ENCODE assay signal across 8 mouse cellular contexts in the genomic region with DNA sequence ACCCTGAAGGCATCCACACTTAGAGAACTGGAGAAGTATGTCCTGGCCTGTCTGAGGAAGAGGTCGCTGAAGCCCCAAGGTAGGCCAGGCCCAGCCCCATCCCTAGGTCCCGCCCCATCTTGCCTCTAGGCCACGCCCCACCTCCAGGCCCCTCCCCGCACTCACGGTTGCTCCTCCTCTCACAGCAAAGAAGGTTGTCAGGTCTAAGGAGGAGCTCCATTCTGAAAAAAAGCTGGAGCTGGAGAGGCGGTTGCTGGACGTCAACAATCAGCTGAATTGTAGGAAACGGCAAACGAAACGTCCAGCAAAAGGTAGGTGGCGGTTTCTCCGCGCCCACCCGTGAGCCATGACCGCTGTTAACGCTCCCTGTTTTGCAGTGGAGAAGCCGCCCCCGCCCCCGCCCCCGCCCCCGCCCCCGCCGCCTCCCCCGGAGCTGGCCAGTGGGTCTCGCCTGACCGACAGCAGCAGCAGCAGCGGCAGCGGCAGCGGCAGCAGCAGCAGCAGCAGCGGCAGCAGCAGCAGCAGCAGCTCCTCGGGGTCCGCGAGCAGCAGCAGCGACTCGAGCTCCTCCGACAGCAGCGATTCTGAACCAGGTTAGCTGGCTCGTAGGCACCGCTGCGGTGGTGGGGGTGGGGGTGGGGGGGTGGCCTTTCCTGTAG. TPM values are rescaled to one million over a fixed set of nuclear protein-coding genes. Genes with fewer than 3 reads are reported as not detected.
DNase-seq lines count a peak whose midpoint lies in the region; ATAC-seq and TF ChIP-seq lines count a peak whose summit lies in the region.

No protein-coding gene starts in this region.

- no peak for TF ChIP-seq POLR2A in MEL (IDR thresholded peaks at IDR 0.05; ENCODE audit: control insufficient read depth in 1 of 2, insufficient read depth in 1 of 2, low read depth in 1 of 2, low read length in 2 of 2, poor library complexity in 1 of 2)
- peak; percentile 57; the same call in 1 of the 2 replicates for TF ChIP-seq POLR2A in cerebellum, adult 2 months (IDR thresholded peaks at IDR 0.05; ENCODE audit: borderline replicate concordance, insufficient read depth, low read length)

- no peak for TF ChIP-seq EP300 in MEL (IDR thresholded peaks at IDR 0.05; ENCODE audit: low read depth in 1 of 2, low read length in 2 of 2)

- peak overlapping the region; percentile 53 for H3K4me2 ChIP-seq in forebrain, postnatal 0 days (ENCODE audit: low read depth)
- peak overlapping the region; percentile 57 for H3K4me2 ChIP-seq in lung, embryonic 15.5 days

- no peaks in the 10 kb centered on the region for H3K4me1 ChIP-seq in MEL (ENCODE audit: control insufficient read depth in 1 of 2, insufficient read depth in 2 of 2, low read length in 2 of 2)
- peaks cover 3% of the 10 kb centered on the region for H3K4me1 ChIP-seq in cerebellum, adult 2 months (ENCODE audit: control insufficient read depth, insufficient read depth, low read length)
- no peaks in the 10 kb centered on the region for H3K4me1 ChIP-seq in forebrain, postnatal 0 days (ENCODE audit: insufficient read depth)
- H3K4me1 ChIP-seq in lung, embryonic 15.5 days, result peaks cover 10% of the 10 kb centered on the region

- no peak overlapping the region for H3K9ac ChIP-seq in MEL (ENCODE audit: control insufficient read depth, low read depth, low read length, poor library complexity, severe bottlenecking)
- peak overlapping the region; percentile 55 for H3K9ac ChIP-seq in forebrain, postnatal 0 days
- H3K9ac ChIP-seq in lung, embryonic 15.5 days, result peak overlapping the region; percentile 53

- ATAC-seq in forebrain, postnatal 0 days, result peak; percentile 95
- peak; percentile 96 for ATAC-seq in lung, embryonic 15.5 days (ENCODE audit: borderline replicate concordance, extremely low read depth, low FRiP score, low TSS enrichment)

- no peaks in the 10 kb centered on the region for H3K9me3 ChIP-seq in MEL (replicated peaks; ENCODE audit: insufficient read depth, low read length)
- H3K9me3 ChIP-seq in forebrain, postnatal 0 days (ENCODE audit: low read length), result no peaks in the 10 kb centered on the region
- H3K9me3 ChIP-seq in lung, embryonic 15.5 days, result no peaks in the 10 kb centered on the region

- H3K27ac ChIP-seq in MEL (ENCODE audit: control insufficient read depth, low read depth, low read length), result no peak overlapping the region
- no peak overlapping the region for H3K27ac ChIP-seq in cerebellum, adult 2 months (ENCODE audit: insufficient read depth, low read length)
- peak overlapping the region; percentile 76 for H3K27ac ChIP-seq in forebrain, postnatal 0 days (ENCODE audit: low read depth, low read length)
- peak overlapping the region; percentile 70 for H3K27ac ChIP-seq in lung, embryonic 15.5 days

- TF ChIP-seq RAD21 in MEL (IDR thresholded peaks at IDR 0.05; ENCODE audit: low read depth, low read length), result no peak

- DNase-seq in MEL (ENCODE audit: low read depth, low spot score), result peak; percentile 76
- peak; percentile 89 to 91 for DNase-seq in cerebellum, adult 2 months
- peak; percentile 80 for DNase-seq in forebrain, postnatal 0 days
- DNase-seq in heart, postnatal 4 days, result peak; percentile 93
- DNase-seq in layer of hippocampus, adult 8-10 months (ENCODE audit: low spot score in 2 of 2), result peak; percentile 83 to 86
- peak; percentile 83 for DNase-seq in ovary, adult 18-20 months (ENCODE audit: low spot score)
- DNase-seq in thymus, postnatal 0 days (ENCODE audit: low spot score), result peak; percentile 90

- WGBS in cerebellum, adult 2 months, result 2% methylated on average over 31 of the region's 40 CpGs
- WGBS in forebrain, postnatal 0 days, result under 1% methylated on average over 28 of the region's 40 CpGs
- 1% methylated on average over 32 of the region's 40 CpGs for WGBS in lung, embryonic 15.5 days

- no peaks in the 10 kb centered on the region; a peak in 1 of 4 replicates for H3K36me3 ChIP-seq in MEL (ENCODE audit: control insufficient read depth in 1 of 2, insufficient read depth in 2 of 2, low read length in 2 of 2)
- H3K36me3 ChIP-seq in forebrain, postnatal 0 days (ENCODE audit: insufficient read depth), result no peaks in the 10 kb centered on the region
- no peaks in the 10 kb centered on the region for H3K36me3 ChIP-seq in lung, embryonic 15.5 days

- no peaks in the 10 kb centered on the region; a peak in 1 of 4 replicates for H3K27me3 ChIP-seq in MEL (ENCODE audit: control insufficient read depth in 1 of 2, insufficient read depth in 2 of 2, low read length in 2 of 2)
- H3K27me3 ChIP-seq in cerebellum, adult 2 months (ENCODE audit: control insufficient read depth, insufficient read depth, low read length), result no peaks in the 10 kb centered on the region
- no peaks in the 10 kb centered on the region for H3K27me3 ChIP-seq in forebrain, postnatal 0 days (ENCODE audit: insufficient read depth, low read length)
- no peaks in the 10 kb centered on the region for H3K27me3 ChIP-seq in lung, embryonic 15.5 days

- H3K79me2 ChIP-seq in MEL (ENCODE audit: control insufficient read depth, insufficient read depth, low read length, poor library complexity), result no peaks in the 10 kb centered on the region

- H3K4me3 ChIP-seq in MEL (ENCODE audit: control insufficient read depth in 1 of 2, insufficient read depth in 1 of 2, low read depth in 2 of 2, low read length in 2 of 2), result peak overlapping the region; percentile 53 to 79
- peak overlapping the region; percentile 91 for H3K4me3 ChIP-seq in cerebellum, adult 2 months (replicated peaks; ENCODE audit: insufficient read depth, low read depth, low read length)
- H3K4me3 ChIP-seq in forebrain, postnatal 0 days (ENCODE audit: low read depth, low read length), result peak overlapping the region; percentile 60
- peak overlapping the region; percentile 58 for H3K4me3 ChIP-seq in lung, embryonic 15.5 days

- TF ChIP-seq CTCF in MEL (IDR thresholded peaks at IDR 0.05 in 2 of 3, conservative IDR thresholded peaks at IDR 0.05 in 1 of 3; ENCODE audit: control insufficient read depth in 1 of 3, insufficient read depth in 1 of 3, low read depth in 2 of 3, low read length in 3 of 3, poor library complexity in 1 of 3, severe bottlenecking in 1 of 3), result no peak
- TF ChIP-seq CTCF in cerebellum, adult 2 months (IDR thresholded peaks at IDR 0.05; ENCODE audit: borderline replicate concordance, insufficient read depth, low read depth, low read length), result no peak
- no peak for TF ChIP-seq CTCF in forebrain, postnatal 0 days (IDR thresholded peaks at IDR 0.05; ENCODE audit: low read depth)

TF ChIP-seq in MEL, 35 proteins besides CTCF, POLR2A, EP300 and RAD21:
- TF ChIP-seq ELF1 (IDR thresholded peaks at IDR 0.05; ENCODE audit: low read depth, low read length), result no peak
- no peak for TF ChIP-seq TBP (IDR thresholded peaks at IDR 0.05; ENCODE audit: low read depth, low read length)
- TF ChIP-seq MYB (IDR thresholded peaks at IDR 0.05; ENCODE audit: low read depth, low read length), result no peak
- no peak for TF ChIP-seq POLR2AphosphoS2 (IDR thresholded peaks at IDR 0.05; ENCODE audit: low read length)
- TF ChIP-seq SIN3A (IDR thresholded peaks at IDR 0.05; ENCODE audit: low read length), result no peak
- TF ChIP-seq KAT2A (conservative IDR thresholded peaks at IDR 0.05; ENCODE audit: low read depth, low read length), result no peak
- no peak for TF ChIP-seq MAX (IDR thresholded peaks at IDR 0.05; ENCODE audit: low read length)
- TF ChIP-seq ZC3H11A (IDR thresholded peaks at IDR 0.05; ENCODE audit: low read depth, low read length), result no peak
- TF ChIP-seq E2F4 (IDR thresholded peaks at IDR 0.05; ENCODE audit: borderline replicate concordance, low read depth, low read length), result no peak
- no peak for TF ChIP-seq TCF12 (IDR thresholded peaks at IDR 0.05; ENCODE audit: low read depth, low read length)
- no peak for TF ChIP-seq HCFC1 (IDR thresholded peaks at IDR 0.05; ENCODE audit: low read depth, low read length)

RNA-seq across cellular contexts. Expression of a gene that starts 28.6 kb away (rescaled TPM):
- total RNA-seq in MEL (2012; rRNA removed), result 10.3 and 12.0 TPM in 2 replicates
- 10 to 100 TPM in 1 of 2 experiments, not detected in 1; 16.7 TPM for polyA plus RNA-seq in MEL (2012; ENCODE audit: insufficient read depth in 1 of 2, insufficient read length in 2 of 2, low read depth in 1 of 2, low replicate concordance in 2 of 2, missing spikeins in 1 of 2)
- polyA plus RNA-seq in cerebellum, adult 2 months (2012; rRNA removed), result 9.2 and 10.7 TPM in 2 replicates
- total RNA-seq in forebrain, postnatal 0 days (2014; rRNA removed), result 4.3 and 4.6 TPM in 2 replicates
- 2.1 and 2.3 TPM in 2 replicates for polyA plus RNA-seq in forebrain, postnatal 0 days (2015; fragmentation: Nextera tagmentation; extraction: Ambion mirVana)
- 1 to 10 TPM; 1.6 to 1.7 TPM for total RNA-seq in heart, postnatal 4 days (2021)
- total RNA-seq in layer of hippocampus, adult 8-10 months (2022), result 10 to 100 TPM; 13.5 to 20.4 (median 15.7) TPM
- 1.4 and 2.1 TPM in 2 replicates for polyA plus RNA-seq in lung, embryonic 15.5 days (2015; fragmentation: Nextera tagmentation; extraction: Ambion mirVana)
- 2.7 and 3.5 TPM in 2 replicates for polyA plus RNA-seq in thymus, postnatal 0 days (2015; fragmentation: Nextera tagmentation; extraction: Ambion mirVana)

RNA-seq across cellular contexts. Expression of a gene that starts 43.0 kb away (rescaled TPM):
- 0.39 and 0.72 TPM in 2 replicates for total RNA-seq in MEL (2012; rRNA removed)
- polyA plus RNA-seq in MEL (2012; ENCODE audit: insufficient read depth in 1 of 2, insufficient read length in 2 of 2, low read depth in 1 of 2, low replicate concordance in 2 of 2, missing spikeins in 1 of 2), result 1 to 10 TPM in 1 of 2 experiments, not detected in 1; 1.4 TPM
- polyA plus RNA-seq in cerebellum, adult 2 months (2012; rRNA removed), result 34.8 and 36.4 TPM in 2 replicates
- total RNA-seq in forebrain, postnatal 0 days (2014; rRNA removed), result 12.9 and 15.4 TPM in 2 replicates
- 18.0 and 20.2 TPM in 2 replicates for polyA plus RNA-seq in forebrain, postnatal 0 days (2015; fragmentation: Nextera tagmentation; extraction: Ambion mirVana)
- total RNA-seq in heart, postnatal 4 days (2021), result under 1 TPM; 0.36 to 0.62 TPM
- total RNA-seq in layer of hippocampus, adult 8-10 months (2022), result 10 to 100 TPM; 51.5 to 63.5 (median 55.6) TPM
- polyA plus RNA-seq in lung, embryonic 15.5 days (2015; fragmentation: Nextera tagmentation; extraction: Ambion mirVana), result 2.5 TPM in 2 replicates
- polyA plus RNA-seq in thymus, postnatal 0 days (2015; fragmentation: Nextera tagmentation; extraction: Ambion mirVana), result 1.6 and 2.3 TPM in 2 replicates

Comparison
In these comparisons a context has a peak if more than half of its experiments do, and no peak if none do; other contexts are left out.
1. H3K27ac ChIP-seq: peak in forebrain, postnatal 0 days (single experiment) and lung, embryonic 15.5 days (single experiment); none in MEL (single experiment) and cerebellum, adult 2 months (single experiment).
2. Peak in every context shown above with its lines, with median percentiles within 50 percentile points of each other: DNase-seq and H3K4me3 ChIP-seq.